Mouse (Mus musculus): ENCODE measurements around the gene Brd7. TPM values are rescaled to one million over a fixed set of nuclear protein-coding genes. Genes with fewer than 3 reads are reported as not detected.

Gene Brd7
- total RNA-seq, 2 experiments from 2014 or later = 56.0 to 67.1 TPM

- DNase-seq (ENCODE audit: low spot score in 2 of 2) = peak; percentile 37 to 49
Observed at GRCm38 (mm10) chr8:88312966-88313365, 49.0 kb downstream of the Brd7 start.

- DNase-seq (ENCODE audit: low spot score in 2 of 2) = no peak
Observed at GRCm38 (mm10) chr8:88310286-88310685, 51.7 kb downstream of the Brd7 start.

GRCm38 (mm10) chr8:88309881-88310280 is 52.1 kb downstream of the Brd7 start:
- DNase-seq (ENCODE audit: low spot score in 2 of 2) = no peak

GRCm38 (mm10) chr8:88309274-88309873 is 52.6 kb downstream of the Brd7 start:
- DNase-seq (ENCODE audit: low spot score in 2 of 2) = no peak

- no peak for DNase-seq (ENCODE audit: low spot score in 2 of 2)
Observed at GRCm38 (mm10) chr8:88307736-88308135, 54.3 kb downstream of the Brd7 start.

- no peak for DNase-seq (ENCODE audit: low spot score in 2 of 2)
Observed at GRCm38 (mm10) chr8:88306511-88306910, 55.5 kb downstream of the Brd7 start.

- no peak for DNase-seq (ENCODE audit: low spot score in 2 of 2)
Observed at GRCm38 (mm10) chr8:88305814-88306213, 56.2 kb downstream of the Brd7 start.

- no peak for DNase-seq (ENCODE audit: low spot score in 2 of 2)
Observed at GRCm38 (mm10) chr8:88301589-88302437, 60.2 kb downstream of the Brd7 start.

- DNase-seq (ENCODE audit: low spot score in 2 of 2) = no peak
Observed at GRCm38 (mm10) chr8:88299907-88300603, 61.9 kb downstream of the Brd7 start.

- DNase-seq (ENCODE audit: low spot score in 2 of 2) = no peak
Observed at GRCm38 (mm10) chr8:88298733-88299103, 63.3 kb downstream of the Brd7 start.

- DNase-seq (ENCODE audit: low spot score in 2 of 2) = no peak
Observed at GRCm38 (mm10) chr8:88297976-88298732, 63.8 kb downstream of the Brd7 start.

GRCm38 (mm10) chr8:88294977-88295376 is 67.0 kb downstream of the Brd7 start:
- DNase-seq (ENCODE audit: low spot score in 2 of 2) = no peak

GRCm38 (mm10) chr8:88293590-88294356 is 68.2 kb downstream of the Brd7 start:
- DNase-seq (ENCODE audit: low spot score in 2 of 2) = no peak

- no peak for DNase-seq (ENCODE audit: low spot score in 2 of 2)
Observed at GRCm38 (mm10) chr8:88292926-88293325, 69.1 kb downstream of the Brd7 start.

- DNase-seq (ENCODE audit: low spot score in 2 of 2) = no peak
Observed at GRCm38 (mm10) chr8:88291305-88291690, 70.7 kb downstream of the Brd7 start.

GRCm38 (mm10) chr8:88290326-88291304 is 71.4 kb downstream of the Brd7 start:
- no peak for DNase-seq (ENCODE audit: low spot score in 2 of 2)

- no peak for DNase-seq (ENCODE audit: low spot score in 2 of 2)
Observed at GRCm38 (mm10) chr8:88289901-88290300, 72.1 kb downstream of the Brd7 start.

GRCm38 (mm10) chr8:88288622-88289242 is 73.3 kb downstream of the Brd7 start:
- DNase-seq (ENCODE audit: low spot score in 2 of 2) = no peak

- DNase-seq (ENCODE audit: low spot score in 2 of 2) = no peak
Observed at GRCm38 (mm10) chr8:88286421-88286960, 75.5 kb downstream of the Brd7 start.

Data from adrenal gland, adult 18-20 months (tissue).